Mouse (Mus musculus): ENCODE data around the gene Tmem189. TPM values are rescaled to one million over a fixed set of nuclear protein-coding genes. Genes with fewer than 3 reads are reported as not detected.

Tmem189 gene
- total and polyA plus RNA-seq, 2 experiments = 4.8 to 19.6 TPM

GRCm38 (mm10) chr2:167632731-167633536 is 56.7 kb downstream of the Tmem189 start:
- Histone ChIP-seq H3K4me1 (ENCODE audit: control insufficient read depth, insufficient read depth, low read length) (peaks cover 37% of the 10 kb centered on the region), H3K79me2 (ENCODE audit: control insufficient read depth, insufficient read depth, low read length) (peaks cover 30% of the 10 kb centered on the region), H3K36me3 (ENCODE audit: control insufficient read depth, insufficient read depth, low read length) (no peaks in the 10 kb centered on the region), H3K27ac (replicated peaks; ENCODE audit: insufficient read depth, low read depth, low read length) (peak overlapping the region; percentile 95), H3K9ac (ENCODE audit: low read depth, low read length) (peak overlapping the region; percentile 81), H3K27me3 (ENCODE audit: control insufficient read depth, insufficient read depth, low read length) (no peaks in the 10 kb centered on the region), H3K4me3 (ENCODE audit: insufficient read depth, low read depth, low read length) (peak overlapping the region; percentile 55)
- 49% methylated on average over 12 of the region's 12 CpGs for WGBS
- TF ChIP-seq CTCF (IDR thresholded peaks at IDR 0.05; ENCODE audit: low read depth, low read length) = no peak
- no peak for TF ChIP-seq POLR2A (IDR thresholded peaks at IDR 0.05; ENCODE audit: extremely low read depth, insufficient read depth, low read length)
- peak; percentile 40 for DNase-seq (ENCODE audit: extremely low read depth, low read depth, low spot score)

GRCm38 (mm10) chr2:167631591-167632448 is 57.8 kb downstream of the Tmem189 start, which contains the start of gene Ube2v1:
Gene Ube2v1, minus strand, starts transcription at chr2:167632095.
- Histone ChIP-seq H3K4me1 (ENCODE audit: control insufficient read depth, insufficient read depth, low read length) (peaks cover 37% of the 10 kb centered on the region), H3K79me2 (ENCODE audit: control insufficient read depth, insufficient read depth, low read length) (peaks cover 40% of the 10 kb centered on the region), H3K4me3 (ENCODE audit: insufficient read depth, low read depth, low read length) (peak within 1 kb of the TSS; percentile 89), H3K27me3 (ENCODE audit: control insufficient read depth, insufficient read depth, low read length) (no peaks in the 10 kb centered on the region), H3K9ac (ENCODE audit: low read depth, low read length) (peak within 1 kb of the TSS; percentile 97), H3K27ac (replicated peaks; ENCODE audit: insufficient read depth, low read depth, low read length) (peak within 1 kb of the TSS; percentile 95), H3K36me3 (ENCODE audit: control insufficient read depth, insufficient read depth, low read length) (no peaks in the 10 kb centered on the region)
- 0 out of 2 replicates have a peak, but pooled peaks have one; percentile 49 for TF ChIP-seq POLR2A (IDR thresholded peaks at IDR 0.05; ENCODE audit: extremely low read depth, insufficient read depth, low read length)
- TF ChIP-seq CTCF (IDR thresholded peaks at IDR 0.05; ENCODE audit: low read depth, low read length) = no peak
- DNase-seq (ENCODE audit: extremely low read depth, low read depth, low spot score) = peak; percentile 86
- WGBS = under 1% methylated on average over 76 of the region's 87 CpGs

- WGBS = under 1% methylated on average over 31 of the region's 31 CpGs
Observed at GRCm38 (mm10) chr2:167631181-167631590, 58.4 kb downstream of the Tmem189 start.

GRCm38 (mm10) chr2:167630421-167630820 is 59.2 kb downstream of the Tmem189 start:
- Histone ChIP-seq H3K9ac (ENCODE audit: low read depth, low read length) (peak overlapping the region; percentile 46), H3K4me3 (ENCODE audit: insufficient read depth, low read depth, low read length) (no peak overlapping the region), H3K27ac (replicated peaks; ENCODE audit: insufficient read depth, low read depth, low read length) (no peak overlapping the region), H3K79me2 (ENCODE audit: control insufficient read depth, insufficient read depth, low read length) (peaks cover 48% of the 10 kb centered on the region), H3K4me1 (ENCODE audit: control insufficient read depth, insufficient read depth, low read length) (peaks cover 37% of the 10 kb centered on the region), H3K36me3 (ENCODE audit: control insufficient read depth, insufficient read depth, low read length) (no peaks in the 10 kb centered on the region), H3K27me3 (ENCODE audit: control insufficient read depth, insufficient read depth, low read length) (no peaks in the 10 kb centered on the region)
- 60% methylated on average over 5 of the region's 5 CpGs for WGBS
- no peak for DNase-seq (ENCODE audit: extremely low read depth, low read depth, low spot score)
- TF ChIP-seq CTCF (IDR thresholded peaks at IDR 0.05; ENCODE audit: low read depth, low read length) (no peak), POLR2A (IDR thresholded peaks at IDR 0.05; ENCODE audit: extremely low read depth, insufficient read depth, low read length) (no peak)

More at GRCm38 (mm10) chr2:167631181-167631590, 58.4 kb downstream of the Tmem189 start:
- H3K79me2 ChIP-seq (ENCODE audit: control insufficient read depth, insufficient read depth, low read length) = peaks cover 42% of the 10 kb centered on the region
- peaks cover 37% of the 10 kb centered on the region for H3K4me1 ChIP-seq (ENCODE audit: control insufficient read depth, insufficient read depth, low read length)
- TF ChIP-seq CTCF (IDR thresholded peaks at IDR 0.05; ENCODE audit: low read depth, low read length) = no peak
- TF ChIP-seq POLR2A (IDR thresholded peaks at IDR 0.05; ENCODE audit: extremely low read depth, insufficient read depth, low read length) = no peak
- H3K36me3 ChIP-seq (ENCODE audit: control insufficient read depth, insufficient read depth, low read length) = no peaks in the 10 kb centered on the region
- H3K9ac ChIP-seq (ENCODE audit: low read depth, low read length) = peak overlapping the region; percentile 97
- peak overlapping the region; percentile 89 for H3K4me3 ChIP-seq (ENCODE audit: insufficient read depth, low read depth, low read length)
- H3K27me3 ChIP-seq (ENCODE audit: control insufficient read depth, insufficient read depth, low read length) = no peaks in the 10 kb centered on the region
- DNase-seq (ENCODE audit: extremely low read depth, low read depth, low spot score) = no peak
- peak overlapping the region; percentile 35; the same call in 1 of the 2 replicates for H3K27ac ChIP-seq (replicated peaks; ENCODE audit: insufficient read depth, low read depth, low read length)

GRCm38 (mm10) chr2:167629665-167630209 is 59.9 kb downstream of the Tmem189 start:
- H3K4me1 ChIP-seq (ENCODE audit: control insufficient read depth, insufficient read depth, low read length) = peaks cover 37% of the 10 kb centered on the region
- no peak for DNase-seq (ENCODE audit: extremely low read depth, low read depth, low spot score)
- TF ChIP-seq POLR2A (IDR thresholded peaks at IDR 0.05; ENCODE audit: extremely low read depth, insufficient read depth, low read length) (no peak), CTCF (IDR thresholded peaks at IDR 0.05; ENCODE audit: low read depth, low read length) (no peak)

More at GRCm38 (mm10) chr2:167629665-167630209, 59.9 kb downstream of the Tmem189 start:
- no peaks in the 10 kb centered on the region for H3K36me3 ChIP-seq (ENCODE audit: control insufficient read depth, insufficient read depth, low read length)
- H3K79me2 ChIP-seq (ENCODE audit: control insufficient read depth, insufficient read depth, low read length) = peaks cover 54% of the 10 kb centered on the region
- no peak overlapping the region for H3K4me3 ChIP-seq (ENCODE audit: insufficient read depth, low read depth, low read length)
- WGBS = 69% methylated on average over 11 of the region's 11 CpGs
- H3K27ac ChIP-seq (replicated peaks; ENCODE audit: insufficient read depth, low read depth, low read length) = no peak overlapping the region
- no peak overlapping the region for H3K9ac ChIP-seq (ENCODE audit: low read depth, low read length)
- H3K27me3 ChIP-seq (ENCODE audit: control insufficient read depth, insufficient read depth, low read length) = no peaks in the 10 kb centered on the region

All from liver, adult 2 months (tissue).